Mouse (Mus musculus): ENCODE measurements around the gene Cpt1a. TPM values are rescaled to one million over a fixed set of nuclear protein-coding genes. Genes with fewer than 3 reads are reported as not detected.

The Cpt1a gene
- total and polyA plus RNA-seq, 2 experiments from 2014 or later: 49.8 to 79.4 TPM

DNA sequence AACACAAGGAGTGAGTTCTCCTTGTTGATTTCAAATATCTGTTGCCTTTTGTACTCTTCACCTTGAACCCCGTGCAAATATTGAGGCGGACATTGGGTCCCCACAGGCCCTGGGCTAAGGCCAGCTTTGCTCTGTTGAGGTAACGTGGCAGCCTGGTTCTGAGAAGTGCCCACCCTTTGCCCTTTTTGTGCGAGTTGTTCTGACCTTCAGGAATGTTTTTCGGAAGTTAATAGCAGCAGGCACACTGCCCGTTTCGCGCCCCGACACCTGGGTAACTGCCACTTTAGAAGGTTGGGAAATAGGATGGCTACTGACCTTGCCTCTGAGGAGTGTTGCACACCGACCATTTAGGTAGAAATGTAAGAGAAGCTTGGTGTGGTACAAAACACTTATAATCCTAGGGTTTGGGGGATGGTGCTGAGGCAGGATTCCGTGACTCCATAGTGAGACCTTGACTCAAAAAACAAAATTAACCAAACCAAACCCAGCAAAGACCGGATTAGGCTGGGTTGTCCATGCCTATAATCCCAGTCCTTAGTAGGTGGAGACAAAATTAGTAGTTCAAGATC, 4.4 kb downstream of the Cpt1a start:
- peaks cover 19% of the 10 kb centered on the region for H3K4me1 ChIP-seq (ENCODE audit: control insufficient read depth, insufficient read depth)
- TF ChIP-seq CTCF (IDR thresholded peaks at IDR 0.05; ENCODE audit: low read depth): no peak
- no peak for TF ChIP-seq EP300 (IDR thresholded peaks at IDR 0.05; ENCODE audit: low read depth)
- H3K27me3 ChIP-seq (ENCODE audit: control insufficient read depth, insufficient read depth, low read length): no peaks in the 10 kb centered on the region
- 0 out of 2 replicates have a peak overlapping the region, but pooled peaks have one; percentile 9 for H3K9ac ChIP-seq (replicated peaks; ENCODE audit: low read depth, low read length)
- DNase-seq (ENCODE audit: low spot score): peak; percentile 26
- ATAC-seq (ENCODE audit: insufficient read depth, low read depth): no peak
- peak overlapping the region; percentile 93 for H3K4me2 ChIP-seq (ENCODE audit: low read depth, low read length)
- H3K27ac ChIP-seq (ENCODE audit: low read depth): peak overlapping the region; percentile 98
- H3K4me3 ChIP-seq (ENCODE audit: low read depth, low read length): no peak overlapping the region
- H3K9me3 ChIP-seq (replicated peaks; ENCODE audit: control insufficient read depth, low read length): no peaks in the 10 kb centered on the region
- no peaks in the 10 kb centered on the region for H3K36me3 ChIP-seq (replicated peaks; ENCODE audit: control insufficient read depth, insufficient read depth, low read length)
- 60% methylated on average over 12 of the region's 12 CpGs for WGBS

DNA sequence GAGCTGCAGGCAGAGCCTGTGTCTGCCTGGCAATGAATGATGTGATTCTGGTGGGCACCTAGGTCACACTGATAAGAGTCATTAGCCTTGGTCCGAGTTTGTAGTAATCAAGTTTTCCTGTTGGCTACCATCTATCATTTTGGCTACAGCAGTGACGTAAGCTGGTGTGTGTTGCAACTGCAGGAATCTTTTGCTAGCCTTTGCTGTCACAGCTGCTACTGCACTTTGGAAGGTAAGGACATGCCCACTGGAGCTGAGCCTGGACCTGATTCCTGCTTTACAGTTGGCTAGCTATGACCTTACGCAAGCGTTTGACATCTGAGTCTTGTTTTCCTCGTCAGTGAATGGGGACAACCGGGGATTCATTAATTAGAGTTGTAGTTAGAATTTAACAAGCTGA, 11.1 kb downstream of the Cpt1a start:
- no peak overlapping the region for H3K4me2 ChIP-seq (ENCODE audit: low read depth, low read length)
- DNase-seq (ENCODE audit: low spot score): no peak

DNA sequence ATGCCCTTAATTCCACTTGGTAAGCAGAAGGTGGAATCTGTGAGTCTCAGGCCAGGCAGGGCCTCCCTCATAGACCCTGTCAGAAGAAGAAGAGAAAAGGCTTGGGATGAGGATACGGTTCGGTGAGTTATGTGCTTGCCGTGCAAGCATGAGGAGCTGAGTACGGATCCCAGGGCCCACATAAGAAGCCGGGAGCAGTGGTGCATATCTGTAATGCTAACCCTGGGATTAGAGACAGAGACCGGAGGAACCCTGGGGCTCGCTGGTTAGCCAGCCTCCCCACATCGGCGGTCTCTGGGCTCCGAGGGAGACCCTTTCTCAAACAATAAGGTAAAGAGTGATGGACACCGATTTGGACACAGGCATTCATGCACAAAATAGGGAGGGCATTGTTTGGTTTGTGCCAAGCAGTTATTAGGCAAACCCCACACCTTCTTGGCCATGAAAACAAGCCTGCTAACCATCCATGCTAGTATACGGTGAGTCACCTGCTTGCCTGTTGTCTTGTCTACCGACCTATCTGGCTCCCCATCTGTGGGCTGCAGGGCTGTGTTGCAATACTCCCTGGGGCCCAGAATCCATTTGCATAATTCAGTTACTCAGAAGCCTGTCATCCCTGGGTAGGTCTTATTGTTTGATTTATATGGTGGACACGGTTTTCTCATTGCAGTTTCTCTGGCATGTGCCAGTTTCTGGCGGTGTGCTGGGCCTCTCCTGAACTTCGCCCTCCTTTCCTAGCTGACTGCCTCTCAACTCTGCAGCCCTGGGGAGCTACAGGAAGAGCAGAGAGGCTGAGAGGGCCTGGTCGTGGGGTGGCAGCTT, 11.8 kb downstream of the Cpt1a start:
- WGBS: 74% methylated on average over 17 of the region's 17 CpGs
- H3K9me3 ChIP-seq (replicated peaks; ENCODE audit: control insufficient read depth, low read length): no peaks in the 10 kb centered on the region
- H3K4me1 ChIP-seq (ENCODE audit: control insufficient read depth, insufficient read depth): peaks cover 29% of the 10 kb centered on the region
- H3K36me3 ChIP-seq (replicated peaks; ENCODE audit: control insufficient read depth, insufficient read depth, low read length): peaks cover 4% of the 10 kb centered on the region; the same call in 1 of the 2 replicates
- no peak overlapping the region for H3K4me3 ChIP-seq (ENCODE audit: low read depth, low read length)
- no peaks in the 10 kb centered on the region for H3K27me3 ChIP-seq (ENCODE audit: control insufficient read depth, insufficient read depth, low read length)
- H3K4me2 ChIP-seq (ENCODE audit: low read depth, low read length): no peak overlapping the region
- TF ChIP-seq CTCF (IDR thresholded peaks at IDR 0.05; ENCODE audit: low read depth) (no peak), EP300 (IDR thresholded peaks at IDR 0.05; ENCODE audit: low read depth) (no peak)
- ATAC-seq (ENCODE audit: insufficient read depth, low read depth) (no peak), DNase-seq (ENCODE audit: low spot score) (no peak)
- no peak overlapping the region for H3K9ac ChIP-seq (replicated peaks; ENCODE audit: low read depth, low read length)
- no peak overlapping the region for H3K27ac ChIP-seq (ENCODE audit: low read depth)

More for the DNA sequence above, 11.1 kb downstream of the Cpt1a start:
- ATAC-seq (ENCODE audit: insufficient read depth, low read depth): no peak
- H3K4me1 ChIP-seq (ENCODE audit: control insufficient read depth, insufficient read depth): peaks cover 29% of the 10 kb centered on the region
- no peak overlapping the region for H3K27ac ChIP-seq (ENCODE audit: low read depth)
- H3K9me3 ChIP-seq (replicated peaks; ENCODE audit: control insufficient read depth, low read length): no peaks in the 10 kb centered on the region
- H3K9ac ChIP-seq (replicated peaks; ENCODE audit: low read depth, low read length): no peak overlapping the region
- peaks cover 4% of the 10 kb centered on the region; the same call in 1 of the 2 replicates for H3K36me3 ChIP-seq (replicated peaks; ENCODE audit: control insufficient read depth, insufficient read depth, low read length)
- 75% methylated on average over 6 of the region's 6 CpGs for WGBS
- TF ChIP-seq CTCF (IDR thresholded peaks at IDR 0.05; ENCODE audit: low read depth) (no peak), EP300 (IDR thresholded peaks at IDR 0.05; ENCODE audit: low read depth) (no peak)
- H3K4me3 ChIP-seq (ENCODE audit: low read depth, low read length): no peak overlapping the region
- H3K27me3 ChIP-seq (ENCODE audit: control insufficient read depth, insufficient read depth, low read length): no peaks in the 10 kb centered on the region

DNA sequence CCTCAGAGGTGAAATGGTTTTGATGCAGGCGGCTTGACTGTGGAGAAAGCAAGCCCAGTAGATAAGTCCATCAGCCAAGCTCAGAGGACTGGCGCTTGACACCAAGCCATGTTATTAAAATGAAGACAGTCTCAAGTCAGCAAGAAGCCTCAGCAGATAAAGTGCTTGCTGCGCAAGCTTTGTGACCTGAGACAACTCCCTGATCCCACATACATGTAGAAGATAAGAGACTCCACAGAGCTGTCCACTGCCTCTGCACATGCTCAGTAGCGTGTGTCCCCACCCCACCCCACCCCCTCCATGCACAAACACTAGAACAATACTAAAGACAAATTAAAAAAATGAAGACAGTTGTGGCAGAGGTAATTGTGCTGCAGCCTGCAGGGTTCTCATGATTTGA, 12.4 kb downstream of the Cpt1a start:
- Histone ChIP-seq H3K9me3 (replicated peaks; ENCODE audit: control insufficient read depth, low read length) (no peaks in the 10 kb centered on the region), H3K27ac (ENCODE audit: low read depth) (no peak overlapping the region), H3K9ac (replicated peaks; ENCODE audit: low read depth, low read length) (no peak overlapping the region), H3K4me1 (ENCODE audit: control insufficient read depth, insufficient read depth) (peaks cover 29% of the 10 kb centered on the region), H3K4me3 (ENCODE audit: low read depth, low read length) (no peak overlapping the region), H3K4me2 (ENCODE audit: low read depth, low read length) (no peak overlapping the region), H3K27me3 (ENCODE audit: control insufficient read depth, insufficient read depth, low read length) (no peaks in the 10 kb centered on the region), H3K36me3 (replicated peaks; ENCODE audit: control insufficient read depth, insufficient read depth, low read length) (peaks cover 4% of the 10 kb centered on the region; the same call in 1 of the 2 replicates)
- no peak for DNase-seq (ENCODE audit: low spot score)
- no peak for TF ChIP-seq EP300 (IDR thresholded peaks at IDR 0.05; ENCODE audit: low read depth)
- no peak for TF ChIP-seq CTCF (IDR thresholded peaks at IDR 0.05; ENCODE audit: low read depth)
- 70% methylated on average over 4 of the region's 4 CpGs for WGBS
- ATAC-seq (ENCODE audit: insufficient read depth, low read depth): no peak

DNA sequence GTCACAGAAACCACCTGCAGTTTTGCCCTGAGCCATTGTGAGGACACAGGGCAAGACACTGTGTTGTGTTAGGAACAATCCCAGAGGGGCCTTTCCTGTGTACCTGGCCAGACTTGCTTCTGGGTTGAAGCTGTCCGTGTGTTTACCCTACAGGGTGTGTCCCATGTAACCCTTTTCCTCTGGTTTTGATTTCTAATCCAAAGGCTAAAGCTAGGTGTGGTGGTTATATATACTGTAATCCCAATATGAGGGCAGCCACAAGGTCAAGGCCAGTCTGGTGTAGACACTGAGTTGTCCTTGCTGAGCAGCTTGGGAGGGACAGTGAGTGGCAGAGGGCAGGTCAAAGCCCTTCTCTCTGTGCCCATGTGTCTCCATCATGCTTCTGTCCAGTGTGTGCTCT, 13.8 kb downstream of the Cpt1a start:
- H3K9me3 ChIP-seq (replicated peaks; ENCODE audit: control insufficient read depth, low read length): no peaks in the 10 kb centered on the region
- 54% methylated on average over 1 of the region's 1 CpGs for WGBS
- DNase-seq (ENCODE audit: low spot score): no peak
- no peaks in the 10 kb centered on the region for H3K27me3 ChIP-seq (ENCODE audit: control insufficient read depth, insufficient read depth, low read length)
- H3K4me3 ChIP-seq (ENCODE audit: low read depth, low read length): no peak overlapping the region
- H3K4me2 ChIP-seq (ENCODE audit: low read depth, low read length): no peak overlapping the region
- TF ChIP-seq CTCF (IDR thresholded peaks at IDR 0.05; ENCODE audit: low read depth): no peak
- TF ChIP-seq EP300 (IDR thresholded peaks at IDR 0.05; ENCODE audit: low read depth): no peak
- H3K4me1 ChIP-seq (ENCODE audit: control insufficient read depth, insufficient read depth): peaks cover 29% of the 10 kb centered on the region
- H3K9ac ChIP-seq (replicated peaks; ENCODE audit: low read depth, low read length): no peak overlapping the region; the same call in 1 of the 2 replicates
- peaks cover 4% of the 10 kb centered on the region; the same call in 1 of the 2 replicates for H3K36me3 ChIP-seq (replicated peaks; ENCODE audit: control insufficient read depth, insufficient read depth, low read length)
- H3K27ac ChIP-seq (ENCODE audit: low read depth): 0 out of 2 replicates have a peak overlapping the region, but pooled peaks have one; percentile 39
- no peak for ATAC-seq (ENCODE audit: insufficient read depth, low read depth)
